Mouse (Mus musculus) kidney, adult 18-20 months (tissue): Measurements from ENCODE around the gene Tppp.
"Not testable (repeated sequence)": the region's sequence is repeated elsewhere in the genome, so short reads cannot be mapped to it uniquely, and the experiment has no call there.

Experiments
- DNase-seq: peaks from one replicate; pipeline ENCODE4 v3.0.0; 2021

Tppp gene

DNA sequence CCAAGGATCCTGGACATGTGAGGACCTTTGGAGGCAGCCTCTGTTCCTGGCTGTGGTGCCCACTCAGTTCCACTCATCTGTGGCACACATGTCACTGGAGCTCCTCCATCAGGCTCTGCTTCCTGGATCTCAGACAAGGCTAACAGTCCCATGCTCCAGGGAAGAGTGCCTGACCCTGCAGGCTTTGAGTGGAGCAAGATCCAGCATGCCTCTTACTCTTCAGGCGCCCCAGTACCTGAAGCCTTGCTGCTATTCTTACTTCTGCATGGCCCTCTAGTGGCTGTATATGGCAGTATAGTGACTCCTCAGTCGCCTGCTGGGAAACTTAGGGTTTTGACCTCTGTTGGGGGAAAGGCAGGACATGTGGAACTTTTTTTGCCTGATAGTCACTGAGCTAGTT, 17.0 kb downstream of the Tppp start:
- peak; percentile 52 for DNase-seq

DNA sequence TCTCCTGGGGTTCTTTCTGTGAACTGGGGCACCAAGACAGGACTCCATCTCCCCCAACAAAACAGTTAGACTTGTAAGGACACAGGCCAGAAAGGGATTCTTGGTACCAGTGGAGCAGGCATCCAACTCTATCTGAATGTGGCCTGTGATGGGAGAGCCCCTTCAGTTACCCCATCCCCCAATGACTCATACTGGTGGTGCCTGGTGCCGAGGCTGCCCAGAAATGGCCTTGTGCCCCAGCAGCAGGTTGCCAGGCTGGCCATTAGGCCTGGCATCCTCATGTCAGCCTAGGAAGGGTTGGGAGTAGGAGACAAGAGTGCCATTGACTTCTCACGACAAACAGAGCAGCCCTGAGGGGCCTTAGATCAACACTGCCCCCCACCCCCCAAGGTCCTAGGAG, 18.9 kb downstream of the Tppp start:
- DNase-seq = no peak

- DNase-seq = no peak
Measured at GRCm38 (mm10) chr13:74029013-74029412, 19.8 kb downstream of the Tppp start.

- no peak for DNase-seq
Measured at GRCm38 (mm10) chr13:74030691-74031090, 21.5 kb downstream of the Tppp start.

DNA sequence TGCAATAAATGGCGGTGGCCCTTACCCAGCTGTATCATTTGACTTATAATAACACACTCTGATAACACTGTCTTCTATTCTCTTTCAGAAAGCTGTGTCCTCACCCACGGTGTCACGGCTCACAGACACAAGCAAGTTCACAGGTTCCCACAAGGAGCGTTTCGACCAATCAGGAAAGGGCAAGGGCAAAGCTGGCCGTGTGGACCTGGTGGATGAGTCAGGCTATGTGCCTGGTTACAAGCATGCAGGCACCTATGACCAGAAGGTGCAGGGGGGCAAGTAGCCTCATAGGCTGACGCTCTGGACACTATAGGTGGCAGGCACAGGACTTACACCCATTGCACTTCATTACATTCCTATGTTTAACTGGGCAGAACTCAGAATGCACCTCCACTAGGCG, 21.9 kb downstream of the Tppp start:
- DNase-seq = no peak

- DNase-seq = no peak
Measured at GRCm38 (mm10) chr13:74034756-74035155, 25.5 kb downstream of the Tppp start.

DNA sequence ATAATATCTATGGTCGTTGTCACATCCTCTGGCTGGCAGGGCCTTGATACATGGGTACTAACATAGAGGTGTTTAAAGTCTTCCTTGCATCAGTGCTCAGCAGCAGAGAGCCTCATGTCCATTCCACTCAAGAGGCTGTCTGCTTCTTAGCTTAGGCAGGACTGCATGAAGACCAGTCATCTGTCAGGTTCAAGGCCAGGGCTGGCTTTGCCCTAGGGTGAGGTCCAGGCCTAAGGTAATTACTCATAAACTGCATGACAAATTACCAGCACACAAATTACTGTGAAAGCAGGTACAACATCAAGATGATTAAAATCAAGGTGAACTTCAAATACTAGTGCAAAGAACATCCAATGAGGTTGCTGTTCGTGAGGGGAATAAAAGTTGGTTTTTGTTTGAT, 26.6 kb downstream of the Tppp start:
- no peak for DNase-seq

GRCm38 (mm10) chr13:74039926-74040325, 30.7 kb downstream of the Tppp start:
- no peak for DNase-seq

DNA sequence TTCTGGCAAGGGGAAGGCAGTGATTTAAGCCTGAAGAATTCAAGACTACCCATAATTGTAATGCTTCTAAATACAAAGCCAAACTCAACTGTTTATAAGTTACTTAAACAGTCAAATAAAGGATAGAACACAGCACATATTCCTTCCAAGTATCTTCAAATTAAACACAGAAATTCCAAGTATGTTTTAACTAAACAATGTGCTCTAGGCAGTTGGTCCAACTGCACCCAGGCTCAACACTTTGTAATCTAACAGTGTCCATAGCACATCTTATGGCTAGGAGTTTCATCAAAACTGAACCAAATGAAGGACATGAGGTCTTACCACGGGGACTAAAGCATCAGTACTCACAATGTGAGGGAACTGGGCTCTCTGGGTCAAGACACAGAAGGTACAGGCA, 47.0 kb downstream of the Tppp start:
- DNase-seq = no peak

GRCm38 (mm10) chr13:74058081-74058480, 48.9 kb downstream of the Tppp start:
- DNase-seq = no peak

DNA sequence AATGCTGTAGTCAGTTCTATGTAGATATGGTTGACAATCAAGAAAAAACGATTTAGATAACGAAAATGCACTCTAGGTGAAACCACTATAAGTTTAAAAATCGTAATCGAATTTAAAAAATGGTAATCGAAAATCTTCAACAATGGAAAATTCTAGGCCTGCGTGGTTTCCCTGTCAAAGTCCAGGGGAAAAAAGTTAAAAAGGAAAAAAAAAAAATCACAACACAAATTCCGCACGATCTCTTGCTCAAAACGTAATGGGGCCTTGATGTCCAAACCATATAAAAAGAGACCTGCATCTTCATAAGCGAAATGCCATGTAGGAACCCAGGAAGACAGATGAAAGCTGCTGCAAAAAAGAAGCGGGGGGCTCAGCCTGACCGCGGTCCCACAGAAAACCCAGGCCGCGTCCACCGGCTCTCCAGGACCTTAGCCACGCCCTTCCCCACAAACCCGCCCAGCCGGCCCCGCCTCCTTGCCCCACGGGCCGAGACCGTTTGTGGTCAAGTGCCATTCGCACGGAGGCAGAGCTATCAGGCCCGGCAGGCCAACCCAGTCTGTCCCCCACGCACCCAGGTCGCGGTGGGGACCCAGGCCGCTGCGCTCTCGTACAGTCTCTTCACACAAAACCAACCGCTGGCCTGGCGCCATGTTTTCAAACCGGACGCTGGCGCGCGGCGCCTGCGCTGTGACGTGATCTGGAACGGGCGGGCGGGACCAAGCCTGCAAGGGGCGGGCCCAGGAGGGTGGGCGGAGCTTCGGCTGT, 52.6 kb downstream of the Tppp start, which contains the start of gene Cep72:
Cep72 (minus strand) TSS at position 687 of the 765 bp plus-strand sequence.
- peak; percentile 94 for DNase-seq

- no peak for DNase-seq
Measured at GRCm38 (mm10) chr13:74062378-74063128, 53.3 kb downstream of the Tppp start.

- no peak for DNase-seq
Measured at GRCm38 (mm10) chr13:74063340-74064050, 54.3 kb downstream of the Tppp start.

DNA sequence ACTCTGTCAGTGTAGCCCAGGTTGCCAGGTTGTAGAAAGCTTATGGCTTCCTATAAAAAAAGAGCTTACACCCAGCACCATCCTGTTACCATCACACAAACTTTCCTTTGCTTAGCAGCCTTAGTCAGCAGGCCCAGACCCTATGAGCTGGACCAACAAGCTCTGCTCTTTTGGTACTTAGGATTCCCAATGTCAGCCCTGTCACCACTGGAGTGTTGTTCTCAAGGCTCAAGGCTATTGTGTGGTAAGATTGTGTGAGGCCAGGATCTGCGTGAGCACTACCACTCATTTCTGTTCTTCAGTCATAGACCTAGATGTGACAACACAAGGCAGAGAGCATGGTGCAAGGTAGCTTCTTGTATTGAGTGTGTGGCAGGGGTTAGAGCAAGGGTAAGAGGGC, 57.4 kb downstream of the Tppp start:
- no peak for DNase-seq

GRCm38 (mm10) chr13:74071244-74071643, 62.0 kb downstream of the Tppp start:
- not testable (repeated sequence) for DNase-seq

GRCm38 (mm10) chr13:74071714-74072113, 62.5 kb downstream of the Tppp start:
- DNase-seq = no peak

DNA sequence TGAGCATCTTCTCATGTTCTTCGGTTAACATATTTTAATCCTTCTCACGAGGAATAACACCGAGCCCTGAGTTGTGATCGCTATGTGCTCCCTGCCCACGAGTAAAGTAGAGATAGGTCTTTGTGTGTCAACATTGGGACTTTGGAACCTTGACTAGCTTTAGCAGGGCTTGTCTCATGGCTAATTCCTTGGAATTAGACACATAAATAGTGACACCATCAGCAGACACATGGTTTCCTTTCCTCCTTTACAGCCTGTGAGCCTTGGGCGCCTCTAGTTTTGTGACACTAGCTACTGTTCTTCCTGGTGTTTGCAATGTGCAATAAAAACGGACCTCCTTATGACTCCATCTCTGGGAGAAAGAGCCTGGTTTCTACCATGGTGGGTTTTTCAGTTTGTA, 64.2 kb downstream of the Tppp start:
- no peak for DNase-seq
